Mouse (Mus musculus) thymus, postnatal 14 days (tissue): ENCODE measurements around the gene Scarf2.

Source experiments
- DNase-seq: peaks from one replicate; pipeline ENCODE4 v3.0.0; 2021

The Scarf2 gene

DNA sequence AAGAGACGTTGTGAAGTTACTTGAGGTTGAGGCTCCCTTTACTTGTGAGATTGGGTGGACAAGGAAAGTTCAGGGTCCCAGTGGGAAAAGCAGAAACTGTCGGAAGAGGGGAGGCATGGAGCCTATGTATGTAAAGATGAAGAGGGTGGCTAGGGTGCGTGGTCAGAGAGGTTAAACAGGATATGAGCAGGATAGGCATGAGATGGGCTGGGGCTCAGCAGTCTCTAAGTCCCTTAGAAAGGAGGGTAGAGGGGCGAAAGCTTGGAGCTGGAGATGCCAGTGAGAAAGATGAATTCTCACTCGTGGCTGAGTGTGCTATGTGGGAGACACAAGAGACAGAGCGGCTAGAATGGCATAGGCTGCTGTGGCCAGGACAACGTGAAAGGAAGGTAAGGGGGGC is 35.7 kb downstream of the Scarf2 start, which contains the start of gene B830017H08Rik:
Gene B830017H08Rik (plus strand): TSS at position 301 of the 400 bp plus-strand sequence.
- DNase-seq, result no peak

DNA sequence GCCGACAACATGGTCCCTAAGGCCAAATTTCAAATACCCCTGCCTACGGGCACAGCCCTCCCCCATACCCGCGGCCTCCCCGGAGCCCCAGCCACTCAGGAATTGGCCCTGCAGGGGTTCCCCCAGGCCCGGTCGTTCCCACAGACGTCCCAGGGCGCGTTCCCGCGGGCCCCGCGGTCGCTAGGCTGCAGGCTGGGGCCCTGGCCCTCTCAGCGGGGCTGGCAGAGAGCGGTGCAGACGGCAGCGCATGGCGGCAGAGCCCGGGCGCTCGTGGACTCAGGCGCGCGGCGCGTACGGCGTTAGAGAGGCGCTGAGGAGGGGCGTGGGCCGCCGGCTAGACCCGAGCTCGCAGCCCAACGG is 36.2 kb downstream of the Scarf2 start:
- DNase-seq, result no peak

DNA sequence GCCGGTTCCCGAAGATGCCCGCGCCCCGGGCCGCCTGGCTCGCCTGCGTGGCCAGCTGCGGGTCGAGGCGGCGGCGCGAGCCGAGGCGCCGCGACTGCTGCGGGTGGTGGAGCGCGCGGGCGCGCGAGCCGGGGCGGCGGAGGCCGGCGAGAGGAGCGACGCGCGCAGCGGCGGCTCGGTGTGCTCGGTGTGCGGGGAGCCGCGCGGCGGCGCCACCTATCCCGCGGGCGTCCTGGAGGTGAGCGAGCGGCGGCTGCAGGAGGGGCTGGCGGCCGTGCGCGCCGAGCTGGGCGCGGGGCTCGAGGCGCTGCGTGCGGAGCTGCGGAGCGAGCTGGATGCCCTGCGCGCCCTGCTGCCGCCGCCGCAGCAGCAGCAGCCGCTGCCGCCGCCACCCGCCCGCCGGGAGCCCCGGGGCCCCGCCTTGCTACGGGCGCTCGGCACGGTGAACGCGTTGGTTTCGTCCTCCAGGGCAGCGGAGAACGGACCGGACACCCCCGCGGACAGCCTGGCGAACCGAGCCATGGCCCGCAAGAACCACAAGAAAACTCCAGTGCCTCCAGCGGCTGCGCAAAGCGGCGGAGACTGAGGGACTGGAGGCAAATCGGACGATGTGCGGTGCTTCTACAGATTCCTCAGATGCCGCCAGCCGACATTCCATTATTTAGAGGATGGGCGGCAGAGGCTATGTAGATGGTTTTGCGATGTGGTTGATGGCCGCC is 36.8 kb downstream of the Scarf2 start:
- no peak for DNase-seq

DNA sequence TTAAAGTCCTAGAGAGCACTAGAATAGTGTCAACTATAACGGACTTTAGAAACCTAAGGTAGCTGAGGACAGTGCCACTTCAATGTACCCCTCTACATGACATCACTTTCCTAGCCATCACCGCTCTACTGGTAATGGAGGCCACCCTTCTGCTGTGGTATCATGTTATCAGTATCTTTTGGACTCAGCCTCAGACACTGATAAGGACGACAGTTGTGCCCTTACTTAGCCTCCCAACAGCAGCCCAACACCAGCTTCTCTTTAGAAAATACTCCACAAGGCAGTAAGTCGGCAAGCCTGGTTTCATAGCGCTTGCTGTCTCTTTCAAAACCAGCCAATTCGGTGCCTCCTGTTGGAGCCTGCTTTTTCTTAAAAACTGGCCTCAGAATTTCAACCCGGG is 37.5 kb downstream of the Scarf2 start:
- DNase-seq, result no peak

DNA sequence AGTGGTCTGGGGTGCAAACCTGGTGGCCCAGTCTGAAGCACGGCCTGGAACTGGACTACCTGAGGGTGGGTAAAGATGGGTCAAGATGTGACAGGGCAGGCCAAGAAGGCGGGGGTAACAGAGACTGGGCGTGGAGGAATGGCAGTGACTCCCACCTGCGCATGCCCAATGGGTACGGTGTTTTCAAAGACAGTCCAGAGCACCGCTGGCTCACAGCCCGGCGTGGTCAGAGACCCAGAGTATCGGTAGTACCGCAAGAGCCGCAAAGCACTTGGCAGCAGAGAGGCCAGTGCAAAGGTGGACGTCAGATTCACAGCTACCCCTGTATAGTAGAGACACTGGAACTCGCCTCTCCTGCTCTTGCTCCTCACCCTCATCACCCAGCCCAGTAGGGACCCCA is 38.4 kb downstream of the Scarf2 start:
- DNase-seq, result no peak

DNA sequence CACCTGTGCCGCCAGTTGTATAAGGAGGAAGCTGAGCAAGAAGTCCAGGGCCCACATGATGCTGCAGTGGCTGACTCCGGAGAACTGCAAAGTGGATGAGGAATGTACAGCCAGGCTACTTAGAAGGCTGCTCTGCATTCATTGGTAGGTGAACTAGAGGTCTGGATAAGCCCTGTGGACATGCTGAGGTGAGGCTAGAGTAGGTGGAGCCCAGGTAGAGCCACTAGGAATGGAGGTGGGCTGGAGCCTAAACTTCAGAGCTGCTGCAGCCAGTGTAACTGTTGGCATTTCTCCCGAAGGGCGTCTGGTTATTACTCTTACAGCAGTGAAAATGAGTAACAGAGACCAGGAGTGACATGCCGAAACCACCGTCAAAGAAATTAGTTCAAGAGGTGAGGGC is 41.0 kb downstream of the Scarf2 start, which contains the start of gene Car15:
Gene Car15 (minus strand): TSS at position 314 of the 400 bp plus-strand sequence.
- DNase-seq, result no peak

DNA sequence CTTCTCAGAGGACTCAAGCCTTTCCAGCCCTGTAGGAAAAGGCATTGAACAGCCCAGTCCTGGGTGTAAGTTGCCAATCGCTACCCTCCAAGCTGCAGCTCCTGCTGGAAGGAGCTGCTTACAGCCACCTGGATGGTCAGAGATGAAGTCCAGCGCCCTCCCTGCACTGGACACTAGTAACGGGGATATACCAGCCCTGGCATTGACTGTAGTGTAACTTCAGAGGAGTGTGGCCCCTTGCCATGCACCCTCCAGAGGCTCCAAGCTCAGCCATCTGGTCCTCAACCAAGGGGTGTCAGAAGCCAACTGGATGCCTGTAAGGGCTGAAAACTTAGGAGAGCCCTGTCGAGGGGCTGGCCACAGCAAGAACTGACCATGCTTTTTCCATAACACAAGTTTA is 42.9 kb downstream of the Scarf2 start:
- no peak for DNase-seq

DNA sequence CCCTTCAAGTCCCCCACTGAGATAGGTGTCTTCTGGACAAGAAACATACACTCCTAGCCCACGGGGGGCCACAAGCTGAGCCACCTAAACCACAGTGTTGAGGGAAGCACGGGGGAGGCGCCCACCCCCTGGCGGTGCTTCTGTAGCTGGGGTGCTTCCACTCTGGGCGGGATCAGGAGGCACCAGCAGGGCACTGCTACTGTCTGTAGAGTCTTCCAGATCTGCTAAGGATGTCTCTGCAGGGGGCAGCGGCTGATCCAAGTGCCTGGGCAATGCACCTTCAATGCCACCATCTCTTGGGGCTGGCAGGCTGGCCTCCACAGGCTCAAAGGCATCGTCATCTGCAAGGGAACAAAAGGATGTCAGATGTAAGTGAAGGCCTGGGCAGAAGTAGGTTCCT is 45.4 kb downstream of the Scarf2 start:
- no peak for DNase-seq

DNA sequence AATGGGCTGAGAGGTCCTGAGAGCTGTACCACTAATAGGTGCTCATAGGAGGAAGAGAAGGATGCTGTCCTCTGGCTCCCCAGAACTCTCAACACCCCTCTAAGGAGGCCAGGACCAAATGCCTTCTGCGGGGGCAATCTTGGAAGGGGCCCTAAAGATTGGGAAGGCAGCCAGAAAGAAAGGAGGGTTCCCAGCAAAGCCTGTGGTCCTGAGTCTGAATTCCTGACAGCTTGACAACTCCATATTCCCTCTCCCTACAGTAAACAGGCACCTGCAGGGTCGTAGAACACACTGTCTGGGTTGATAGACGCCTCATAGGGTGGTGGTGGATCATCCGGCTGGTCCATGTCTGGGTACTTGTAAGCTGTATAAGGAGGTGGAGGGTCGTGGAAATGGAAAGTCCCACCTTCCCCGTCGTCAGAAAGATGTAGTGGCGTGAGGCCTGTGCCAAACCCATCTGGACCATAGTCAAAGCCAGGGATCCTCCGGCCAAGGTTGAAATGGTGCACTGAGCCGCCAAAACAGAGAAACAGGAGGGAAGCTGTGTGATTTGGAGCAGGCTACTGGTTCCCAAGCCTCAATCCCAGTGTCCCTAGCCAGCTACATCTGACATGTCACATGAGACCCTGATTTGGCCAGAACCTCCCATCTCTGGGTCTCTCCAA is 46.8 kb downstream of the Scarf2 start:
- DNase-seq, result no peak

DNA sequence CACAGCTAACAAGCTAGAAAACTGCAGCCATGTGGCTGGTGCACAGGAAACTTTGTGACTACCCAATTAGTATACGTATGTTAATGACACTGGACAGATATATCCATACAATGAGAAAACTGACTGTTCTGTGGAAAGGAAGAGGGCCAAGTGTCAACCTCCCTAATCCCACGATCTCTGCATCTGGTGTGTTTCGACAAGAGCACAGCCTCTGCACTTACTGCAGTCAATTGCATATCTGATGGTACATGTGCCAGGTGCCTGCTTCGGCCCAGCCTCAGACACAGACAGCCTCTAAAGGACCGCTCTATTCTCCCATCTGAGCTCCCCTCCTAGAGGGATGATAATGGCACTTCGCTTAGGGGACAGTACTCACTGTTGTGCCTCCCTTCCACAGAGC is 51.3 kb downstream of the Scarf2 start:
- no peak for DNase-seq

DNA sequence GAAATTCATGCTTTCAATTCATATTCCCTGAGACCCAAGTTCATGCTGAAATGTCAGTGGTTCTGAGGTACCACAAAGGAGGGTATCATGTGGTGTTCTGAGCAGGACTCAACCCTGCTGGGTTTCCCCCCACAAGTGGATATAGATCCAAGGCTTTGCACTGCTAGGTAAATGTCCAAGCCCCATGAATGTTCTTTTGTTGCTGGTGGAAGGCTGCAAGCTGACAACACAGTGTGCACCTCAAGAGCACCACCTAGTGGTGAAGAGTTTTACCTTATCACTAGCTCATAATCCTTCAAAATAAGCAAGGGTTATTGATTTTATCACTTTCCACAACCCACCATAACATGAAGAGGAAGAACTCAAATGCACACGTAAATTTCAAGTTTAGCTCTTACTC is 51.8 kb downstream of the Scarf2 start:
- peak; percentile 48 for DNase-seq

DNA sequence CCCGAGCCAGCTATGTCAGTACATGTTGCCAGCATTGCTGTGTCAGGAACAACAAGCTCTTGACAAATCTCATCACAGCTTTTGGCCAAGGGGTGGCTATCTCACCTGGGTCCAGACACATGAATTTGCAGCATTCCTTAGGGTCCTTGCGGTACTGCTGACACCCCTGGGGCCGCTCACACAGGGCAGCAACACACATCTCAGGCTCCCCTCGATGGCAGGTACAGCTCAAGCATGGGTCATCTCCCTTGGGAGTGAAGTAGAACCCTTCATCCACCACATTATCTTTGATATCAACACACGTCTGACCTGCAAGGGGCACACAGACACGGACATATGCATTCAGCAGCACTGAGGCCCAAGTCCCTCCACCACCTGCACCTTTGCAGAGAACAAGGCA is 52.4 kb downstream of the Scarf2 start:
- DNase-seq, result no peak

DNA sequence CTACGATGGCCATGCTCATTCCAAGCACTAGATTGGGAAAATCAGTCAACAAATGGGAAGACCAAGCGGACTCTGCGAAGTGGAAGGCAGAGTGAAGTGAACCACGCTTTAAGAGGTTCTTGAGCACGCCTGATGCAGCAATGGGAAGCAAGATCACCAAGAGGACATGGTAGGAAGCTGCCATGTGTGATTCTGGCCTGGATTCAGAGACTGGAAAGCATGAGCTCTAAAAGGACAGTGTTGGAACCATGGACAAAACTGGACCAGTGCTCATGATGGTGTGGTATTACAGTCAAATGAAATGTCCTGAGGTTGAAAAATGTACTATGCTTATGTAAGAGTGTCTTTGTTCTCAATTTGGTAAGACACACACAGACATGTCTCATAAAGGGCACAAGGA is 54.2 kb downstream of the Scarf2 start:
- DNase-seq, result no peak

DNA sequence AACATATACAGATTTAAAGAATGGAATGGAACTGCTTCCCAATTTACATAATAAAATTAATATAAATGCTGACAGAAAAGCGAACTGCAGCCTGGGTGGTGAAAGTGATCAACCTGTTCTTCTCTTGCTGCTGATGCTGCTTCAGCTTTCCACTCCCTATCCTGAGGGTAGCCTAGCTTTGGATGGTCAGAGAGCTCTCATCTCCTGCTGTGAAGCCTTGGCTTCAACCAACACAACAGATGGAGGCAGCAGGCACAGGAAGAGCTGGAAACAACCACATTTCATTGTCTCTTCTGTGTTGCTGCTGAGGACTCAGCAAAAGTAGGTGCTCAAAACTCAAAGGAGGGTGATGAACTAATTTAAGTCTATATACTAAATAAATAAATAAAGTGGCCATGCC is 54.8 kb downstream of the Scarf2 start:
- DNase-seq, result no peak

DNA sequence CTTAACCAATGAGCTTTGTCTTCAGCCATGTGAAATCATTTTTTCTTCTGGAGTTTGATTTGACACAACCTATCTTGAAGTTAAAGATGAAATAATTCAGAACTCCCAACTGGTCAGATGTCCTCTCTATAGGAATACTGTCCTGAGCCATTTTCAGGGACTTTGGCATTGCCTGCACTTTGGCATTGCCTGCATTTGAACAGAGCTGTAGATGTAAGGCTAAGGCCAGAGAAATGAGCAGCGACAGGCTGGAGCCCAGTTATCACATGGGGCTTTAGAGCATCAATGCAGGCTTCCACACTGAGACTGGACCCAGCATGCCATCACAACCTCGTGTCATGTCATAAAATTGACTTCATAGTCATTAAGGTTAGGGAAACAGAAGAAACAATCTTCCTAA is 56.2 kb downstream of the Scarf2 start:
- DNase-seq, result no peak

DNA sequence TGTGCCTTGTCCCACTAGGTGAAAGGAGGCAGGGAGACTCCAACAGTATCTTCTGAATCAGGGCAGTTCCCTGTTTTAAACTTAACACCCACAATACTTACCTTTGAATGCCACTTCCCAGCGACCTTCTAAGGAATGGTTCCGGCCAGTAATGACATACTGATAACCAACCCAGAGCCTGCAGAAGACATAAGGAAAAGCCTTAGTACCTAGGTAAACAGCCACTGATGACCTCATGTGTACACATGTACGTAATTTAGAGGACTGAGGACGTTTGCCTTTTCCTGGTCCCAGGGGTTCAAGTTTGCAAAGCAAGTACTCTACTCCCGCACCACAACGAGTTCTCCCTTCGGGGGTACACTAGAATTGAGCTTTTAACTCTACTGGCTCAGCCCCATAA is 60.1 kb downstream of the Scarf2 start:
- no peak for DNase-seq
